Mouse (Mus musculus): ENCODE data around the gene Gstt1. TPM values are rescaled to one million over a fixed set of nuclear protein-coding genes. Genes with fewer than 3 reads are reported as not detected.
"Not testable (repeated sequence)": the region's sequence is repeated elsewhere in the genome, so short reads cannot be mapped to it uniquely, and the experiment has no call there.

Gstt1 gene
- polyA plus RNA-seq, 1 experiment from 2014 or later = 4.3 TPM

DNA sequence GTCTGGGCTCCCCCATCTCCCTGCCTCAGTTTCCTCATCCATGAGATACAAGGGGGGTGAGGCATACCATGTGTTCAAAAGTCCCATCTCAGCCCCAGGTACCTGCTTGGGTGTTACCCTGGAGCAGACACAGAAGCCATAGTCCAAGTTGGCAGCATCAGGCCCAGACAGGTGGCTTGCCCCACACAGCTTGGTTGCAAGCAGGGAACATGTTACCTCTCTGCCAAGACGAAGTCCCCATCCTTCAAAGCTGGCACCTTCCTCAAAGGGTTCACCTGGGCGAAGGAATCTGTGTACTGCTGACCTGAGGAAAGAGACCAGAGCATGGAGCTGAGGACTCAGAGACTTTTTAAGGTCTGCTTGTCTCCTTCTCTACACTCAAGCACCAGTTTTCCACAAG is 20.5 kb downstream of the Gstt1 start:
- Histone ChIP-seq H3K27me3 (ENCODE audit: control insufficient read depth, insufficient read depth, low read length) (peaks cover 20% of the 10 kb centered on the region), H3K4me3 (ENCODE audit: low read depth, low read length) (no peak overlapping the region), H3K36me3 (ENCODE audit: control insufficient read depth, insufficient read depth, low read length) (no peaks in the 10 kb centered on the region), H3K27ac (ENCODE audit: low read depth, low read length) (no peak overlapping the region), H3K9ac (ENCODE audit: low read depth, low read length) (no peak overlapping the region), H3K4me2 (no peak overlapping the region), H3K4me1 (ENCODE audit: control insufficient read depth, insufficient read depth, low read length) (peaks cover 5% of the 10 kb centered on the region; the same call in 1 of the 2 replicates), H3K9me3 (replicated peaks; ENCODE audit: control insufficient read depth, low read length) (no peaks in the 10 kb centered on the region)
- 70% methylated on average over 2 of the region's 2 CpGs for WGBS (ENCODE audit: insufficient replicate concordance)
- ATAC-seq (replicated peaks; ENCODE audit: insufficient number of reproducible peaks, low FRiP score, low TSS enrichment) = no peak

GRCm38 (mm10) chr10:75776562-75776961 is 21.8 kb downstream of the Gstt1 start:
- no peaks in the 10 kb centered on the region for H3K9me3 ChIP-seq (replicated peaks; ENCODE audit: control insufficient read depth, low read length)
- H3K4me1 ChIP-seq (ENCODE audit: control insufficient read depth, insufficient read depth, low read length) = peaks cover 10% of the 10 kb centered on the region
- no peak overlapping the region for H3K4me2 ChIP-seq
- no peak overlapping the region for H3K9ac ChIP-seq (ENCODE audit: low read depth, low read length)
- WGBS (ENCODE audit: insufficient replicate concordance) = 73% methylated on average over 6 of the region's 6 CpGs
- H3K27me3 ChIP-seq (ENCODE audit: control insufficient read depth, insufficient read depth, low read length) = peaks cover 20% of the 10 kb centered on the region
- no peak overlapping the region for H3K4me3 ChIP-seq (ENCODE audit: low read depth, low read length)
- no peak for ATAC-seq (replicated peaks; ENCODE audit: insufficient number of reproducible peaks, low FRiP score, low TSS enrichment)
- H3K36me3 ChIP-seq (ENCODE audit: control insufficient read depth, insufficient read depth, low read length) = no peaks in the 10 kb centered on the region
- H3K27ac ChIP-seq (ENCODE audit: low read depth, low read length) = no peak overlapping the region

- ATAC-seq (replicated peaks; ENCODE audit: insufficient number of reproducible peaks, low FRiP score, low TSS enrichment) = no peak
- H3K4me2 ChIP-seq = no peak overlapping the region
- peaks cover 9% of the 10 kb centered on the region for H3K27me3 ChIP-seq (ENCODE audit: control insufficient read depth, insufficient read depth, low read length)
- 86% methylated on average over 9 of the region's 9 CpGs for WGBS (ENCODE audit: insufficient replicate concordance)
- no peaks in the 10 kb centered on the region for H3K9me3 ChIP-seq (replicated peaks; ENCODE audit: control insufficient read depth, low read length)
- no peak overlapping the region for H3K9ac ChIP-seq (ENCODE audit: low read depth, low read length)
- H3K4me3 ChIP-seq (ENCODE audit: low read depth, low read length) = no peak overlapping the region
- peaks cover 5% of the 10 kb centered on the region for H3K4me1 ChIP-seq (ENCODE audit: control insufficient read depth, insufficient read depth, low read length)
- no peak overlapping the region for H3K27ac ChIP-seq (ENCODE audit: low read depth, low read length)
- no peaks in the 10 kb centered on the region for H3K36me3 ChIP-seq (ENCODE audit: control insufficient read depth, insufficient read depth, low read length)
Measured at GRCm38 (mm10) chr10:75774587-75774986, 23.8 kb downstream of the Gstt1 start.

DNA sequence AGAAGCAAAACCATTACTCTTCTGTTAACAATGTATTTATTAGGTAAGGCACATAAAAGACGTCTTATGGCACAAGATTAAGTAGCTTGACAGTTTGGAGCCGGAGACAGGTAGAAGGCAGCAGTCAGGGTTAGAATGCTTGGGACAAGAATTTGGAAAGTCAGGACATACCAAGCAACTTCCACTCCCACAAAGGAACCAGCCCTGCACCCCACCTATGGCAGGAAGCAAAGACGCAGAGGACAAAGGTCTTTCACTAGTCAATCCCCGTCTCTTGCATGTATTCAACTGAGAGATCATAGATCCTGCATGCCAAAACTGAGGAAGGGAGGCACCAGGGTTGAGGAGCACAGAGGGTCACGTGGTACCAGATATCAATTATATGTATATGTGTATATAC is 24.3 kb downstream of the Gstt1 start:
- peaks cover 4% of the 10 kb centered on the region for H3K27me3 ChIP-seq (ENCODE audit: control insufficient read depth, insufficient read depth, low read length)
- 88% methylated on average over 5 of the region's 5 CpGs for WGBS (ENCODE audit: insufficient replicate concordance)
- H3K9ac ChIP-seq (ENCODE audit: low read depth, low read length) = no peak overlapping the region
- no peaks in the 10 kb centered on the region for H3K9me3 ChIP-seq (replicated peaks; ENCODE audit: control insufficient read depth, low read length)
- H3K4me3 ChIP-seq (ENCODE audit: low read depth, low read length) = no peak overlapping the region
- no peak for ATAC-seq (replicated peaks; ENCODE audit: insufficient number of reproducible peaks, low FRiP score, low TSS enrichment)
- peaks cover 5% of the 10 kb centered on the region for H3K4me1 ChIP-seq (ENCODE audit: control insufficient read depth, insufficient read depth, low read length)
- no peak overlapping the region for H3K4me2 ChIP-seq
- no peak overlapping the region for H3K27ac ChIP-seq (ENCODE audit: low read depth, low read length)
- no peaks in the 10 kb centered on the region for H3K36me3 ChIP-seq (ENCODE audit: control insufficient read depth, insufficient read depth, low read length)

DNA sequence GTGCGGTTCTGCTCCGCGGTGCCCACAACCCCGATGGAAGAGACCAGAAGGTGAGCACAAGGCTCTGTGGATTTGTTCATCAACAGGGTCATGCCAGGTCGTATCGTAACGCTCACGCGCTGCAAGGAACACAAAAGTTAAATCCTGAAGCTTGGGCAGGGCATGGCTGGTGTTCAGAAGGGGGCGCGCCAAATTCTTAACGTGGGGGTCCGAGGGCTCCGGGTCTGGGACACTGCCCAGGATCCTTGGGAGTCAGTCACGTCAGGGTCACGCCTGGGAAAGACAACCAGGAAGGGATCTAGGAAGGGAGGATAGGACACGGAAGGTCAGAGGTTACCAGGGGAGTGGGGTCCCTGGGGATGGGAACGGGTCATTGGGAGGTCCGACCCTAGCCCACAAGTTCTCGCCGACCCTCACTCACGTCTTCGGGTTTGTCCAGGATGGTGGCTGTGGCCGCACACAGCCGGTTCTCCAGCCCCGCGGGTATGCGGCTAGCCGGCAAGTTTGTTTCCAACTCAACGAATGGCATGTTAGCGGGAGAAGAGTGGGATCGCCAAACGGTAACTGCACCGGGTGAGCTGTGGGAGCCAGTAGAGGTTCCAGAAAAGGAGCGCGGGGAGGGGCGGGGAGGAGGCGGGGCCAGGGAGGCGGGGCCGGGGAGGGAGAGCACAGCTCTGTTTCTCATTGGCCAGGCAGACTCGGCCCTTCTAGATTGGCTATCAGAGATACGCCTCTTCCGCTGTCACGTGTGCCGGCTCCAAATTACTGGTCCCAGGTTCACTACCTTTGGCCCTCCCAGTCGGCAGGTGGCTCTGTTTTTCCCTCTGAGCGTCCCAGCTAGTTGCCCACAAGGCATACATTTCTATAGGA is 25.4 kb downstream of the Gstt1 start, which contains the start of gene Ddt:
Gene Ddt, minus strand, starts transcription at position 620 of the 870 bp plus-strand sequence.
- ATAC-seq (replicated peaks; ENCODE audit: insufficient number of reproducible peaks, low FRiP score, low TSS enrichment) = peak; percentile 93
- Histone ChIP-seq H3K27ac (ENCODE audit: low read depth, low read length) (no peak within 1 kb of the TSS), H3K4me3 (ENCODE audit: low read depth, low read length) (peak within 1 kb of the TSS; percentile 67), H3K4me1 (ENCODE audit: control insufficient read depth, insufficient read depth, low read length) (peaks cover 5% of the 10 kb centered on the region), H3K9ac (ENCODE audit: low read depth, low read length) (peak within 1 kb of the TSS; percentile 65), H3K4me2 (peak within 1 kb of the TSS; percentile 91), H3K9me3 (replicated peaks; ENCODE audit: control insufficient read depth, low read length) (no peaks in the 10 kb centered on the region), H3K27me3 (ENCODE audit: control insufficient read depth, insufficient read depth, low read length) (peaks cover 3% of the 10 kb centered on the region; the same call in 1 of the 2 replicates), H3K36me3 (ENCODE audit: control insufficient read depth, insufficient read depth, low read length) (no peaks in the 10 kb centered on the region)
- under 1% methylated on average over 47 of the region's 47 CpGs for WGBS (ENCODE audit: insufficient replicate concordance)

DNA sequence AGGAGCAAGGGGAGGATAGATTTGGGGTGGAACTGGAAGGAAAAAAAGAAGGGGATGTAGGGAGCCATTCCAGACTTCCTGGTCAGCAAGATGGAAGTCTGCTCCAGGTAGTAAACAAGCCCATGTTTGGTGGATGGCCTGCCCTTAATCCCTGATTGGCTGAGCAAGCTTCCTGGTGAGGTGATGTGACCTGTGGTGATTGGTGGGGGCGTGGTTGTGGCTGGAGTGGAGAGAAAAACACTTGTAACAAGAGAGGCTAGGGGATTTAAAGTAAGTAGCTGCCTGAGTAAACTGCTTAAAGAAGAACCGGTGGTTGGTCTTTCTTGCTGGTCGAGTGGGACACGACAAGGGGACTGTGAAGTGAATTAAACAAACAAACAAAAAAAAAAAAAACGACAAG is 30.6 kb downstream of the Gstt1 start:
- WGBS (ENCODE audit: insufficient replicate concordance) = 32% methylated on average over 5 of the region's 5 CpGs
- H3K9ac ChIP-seq (ENCODE audit: low read depth, low read length); H3K36me3 ChIP-seq (ENCODE audit: control insufficient read depth, insufficient read depth, low read length); H3K9me3 ChIP-seq (replicated peaks; ENCODE audit: control insufficient read depth, low read length); H3K4me1 ChIP-seq (ENCODE audit: control insufficient read depth, insufficient read depth, low read length); ATAC-seq (replicated peaks; ENCODE audit: insufficient number of reproducible peaks, low FRiP score, low TSS enrichment); H3K27ac ChIP-seq (ENCODE audit: low read depth, low read length); H3K27me3 ChIP-seq (ENCODE audit: control insufficient read depth, insufficient read depth, low read length); H3K4me3 ChIP-seq (ENCODE audit: low read depth, low read length); H3K4me2 ChIP-seq: not testable (repeated sequence)

DNA sequence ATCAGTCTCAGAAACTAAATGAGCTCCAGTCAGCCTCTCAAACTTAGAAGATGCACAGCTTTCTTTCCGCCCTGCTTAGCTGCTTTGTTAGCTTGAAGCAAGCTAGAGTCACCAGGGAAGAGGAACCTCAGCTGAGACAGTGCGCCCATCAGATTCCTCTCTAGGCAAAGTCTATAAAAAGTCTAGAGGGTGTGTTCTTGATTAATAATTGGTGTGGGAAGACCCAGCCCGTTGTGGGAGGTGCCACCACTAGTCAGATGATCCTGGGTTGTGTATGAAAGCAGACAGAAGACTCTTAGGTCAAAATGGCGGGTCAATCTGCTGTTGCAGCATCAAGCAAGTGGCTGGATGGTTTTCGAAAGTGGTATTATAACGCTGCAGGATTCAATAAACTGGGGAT is 31.5 kb downstream of the Gstt1 start:
- no peak overlapping the region for H3K4me3 ChIP-seq (ENCODE audit: low read depth, low read length)
- no peak overlapping the region for H3K4me2 ChIP-seq
- H3K9ac ChIP-seq (ENCODE audit: low read depth, low read length) = no peak overlapping the region
- no peak overlapping the region for H3K27ac ChIP-seq (ENCODE audit: low read depth, low read length)
- H3K9me3 ChIP-seq (replicated peaks; ENCODE audit: control insufficient read depth, low read length) = no peaks in the 10 kb centered on the region
- peaks cover 5% of the 10 kb centered on the region; the same call in 1 of the 2 replicates for H3K4me1 ChIP-seq (ENCODE audit: control insufficient read depth, insufficient read depth, low read length)
- ATAC-seq (replicated peaks; ENCODE audit: insufficient number of reproducible peaks, low FRiP score, low TSS enrichment) = no peak
- 81% methylated on average over 6 of the region's 6 CpGs for WGBS (ENCODE audit: insufficient replicate concordance)
- H3K27me3 ChIP-seq (ENCODE audit: control insufficient read depth, insufficient read depth, low read length) = no peaks in the 10 kb centered on the region; the same call in 1 of the 2 replicates
- no peaks in the 10 kb centered on the region for H3K36me3 ChIP-seq (ENCODE audit: control insufficient read depth, insufficient read depth, low read length)

DNA sequence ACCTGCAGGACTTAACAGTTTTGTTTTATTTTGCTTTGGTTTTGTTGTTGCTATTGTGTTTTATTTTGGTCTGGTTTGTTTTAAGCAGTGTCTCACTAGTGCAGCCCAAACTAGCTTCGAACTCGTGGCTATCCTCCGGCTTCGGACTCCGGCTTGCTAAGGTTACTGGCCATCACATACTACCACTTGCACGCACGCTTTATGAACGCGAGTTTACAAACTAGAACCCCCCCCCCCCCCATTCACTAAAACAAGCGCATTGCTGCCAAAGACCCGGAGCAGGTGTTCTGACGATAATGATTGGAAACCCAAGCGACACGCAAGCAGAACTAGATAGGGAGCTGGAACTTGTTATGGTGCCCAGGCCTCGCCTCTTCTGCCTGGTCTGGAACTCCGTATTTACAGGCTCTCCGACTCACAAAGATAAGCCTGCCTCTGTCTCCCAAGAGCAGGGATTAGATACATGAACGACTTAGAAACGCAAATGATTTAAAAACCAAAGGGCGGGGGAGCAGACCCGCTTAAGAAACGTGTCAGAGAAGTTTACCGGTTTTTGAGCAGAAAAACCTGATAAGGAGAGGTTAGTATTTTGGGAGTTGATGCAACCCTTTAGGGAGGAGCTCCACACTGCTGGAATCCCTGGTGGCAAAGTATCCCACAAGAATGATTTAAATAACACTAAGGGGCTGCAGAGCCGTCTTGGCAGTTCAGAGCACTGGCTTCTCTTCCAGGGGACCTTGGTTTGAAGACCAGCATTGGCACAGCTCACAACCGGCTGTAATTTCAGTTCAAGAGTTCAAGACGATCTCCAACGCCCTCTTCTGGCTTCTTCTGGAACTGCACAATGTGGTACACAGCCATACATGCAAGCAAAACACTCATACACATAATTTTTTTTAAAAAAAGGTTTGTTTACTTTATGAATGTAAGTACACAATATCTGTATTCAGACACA is 33.6 kb downstream of the Gstt1 start:
- WGBS (ENCODE audit: insufficient replicate concordance) = under 1% methylated on average over 27 of the region's 27 CpGs
- Histone ChIP-seq H3K27me3 (ENCODE audit: control insufficient read depth, insufficient read depth, low read length) (no peaks in the 10 kb centered on the region; the same call in 1 of the 2 replicates), H3K9me3 (replicated peaks; ENCODE audit: control insufficient read depth, low read length) (no peaks in the 10 kb centered on the region), H3K9ac (ENCODE audit: low read depth, low read length) (peak overlapping the region; percentile 90), H3K4me2 (peak overlapping the region; percentile 91), H3K4me1 (ENCODE audit: control insufficient read depth, insufficient read depth, low read length) (peaks cover 5% of the 10 kb centered on the region; the same call in 1 of the 2 replicates), H3K36me3 (ENCODE audit: control insufficient read depth, insufficient read depth, low read length) (0 out of 2 replicates have a peak, but pooled peaks cover 6% of the 10 kb centered on the region), H3K4me3 (ENCODE audit: low read depth, low read length) (peak overlapping the region; percentile 86), H3K27ac (ENCODE audit: low read depth, low read length) (peak overlapping the region; percentile 62; the same call in 1 of the 2 replicates)
- ATAC-seq (replicated peaks; ENCODE audit: insufficient number of reproducible peaks, low FRiP score, low TSS enrichment) = peak; percentile 47; the same call in 1 of the 2 replicates
